Mouse (Mus musculus) frontal cortex, postnatal 14 days (tissue): ENCODE results near the gene Elmo1.

ENCODE experiments used
- DNase-seq, 2 experiments: peaks; one replicate each; pipeline ENCODE4 v3.0.0; 2022; ENCODE audit warnings: low spot score in 2 of 2

The Elmo1 gene

DNA sequence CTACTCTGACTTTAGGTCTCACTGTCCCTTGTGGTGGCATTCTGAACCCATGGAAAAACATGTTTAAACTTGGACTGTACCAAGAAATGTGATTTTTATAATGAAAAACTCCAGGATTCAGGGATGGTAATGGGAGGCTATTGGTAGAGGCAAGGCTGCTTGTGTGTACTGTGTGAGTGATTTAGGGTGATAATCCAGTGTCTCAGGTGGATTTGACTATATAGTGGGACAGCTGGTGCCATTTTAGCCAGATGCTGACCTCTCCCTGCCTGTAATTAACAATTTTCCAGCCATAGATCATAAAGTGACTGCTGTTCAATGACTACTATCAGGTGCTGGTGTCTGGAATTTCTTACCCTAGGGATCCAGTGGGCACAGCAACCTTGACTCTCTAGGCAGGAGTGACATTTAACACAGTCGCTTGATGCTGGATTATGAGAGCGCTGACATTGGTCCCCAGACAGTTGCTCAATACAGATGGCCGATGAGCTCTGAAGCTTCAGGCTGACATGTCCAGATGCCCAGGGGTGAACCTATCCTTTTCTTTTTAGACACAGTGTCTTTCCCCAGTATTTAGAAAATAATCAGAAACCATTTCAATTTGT is 228.3 kb downstream of the Elmo1 start:
- DNase-seq = no peak

DNA sequence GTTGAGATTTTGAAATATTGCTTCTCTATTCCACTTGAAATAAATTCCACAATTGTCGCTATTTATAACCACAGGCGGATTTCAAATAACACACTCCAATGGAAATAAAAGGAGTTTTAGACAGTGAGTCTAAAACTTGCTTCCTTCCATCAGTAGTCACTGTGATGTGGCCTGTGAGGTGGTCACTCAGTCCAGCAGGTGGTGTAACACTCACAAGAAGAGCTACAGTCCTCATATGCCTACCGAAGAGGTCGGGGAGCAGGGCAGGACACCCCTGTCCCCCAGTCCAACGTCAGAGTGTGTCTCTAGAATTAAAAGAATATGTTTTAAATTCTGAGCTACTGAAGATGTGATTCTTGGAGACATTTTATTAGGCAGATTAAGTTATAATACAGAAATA is 229.8 kb downstream of the Elmo1 start:
- DNase-seq = no peak

DNA sequence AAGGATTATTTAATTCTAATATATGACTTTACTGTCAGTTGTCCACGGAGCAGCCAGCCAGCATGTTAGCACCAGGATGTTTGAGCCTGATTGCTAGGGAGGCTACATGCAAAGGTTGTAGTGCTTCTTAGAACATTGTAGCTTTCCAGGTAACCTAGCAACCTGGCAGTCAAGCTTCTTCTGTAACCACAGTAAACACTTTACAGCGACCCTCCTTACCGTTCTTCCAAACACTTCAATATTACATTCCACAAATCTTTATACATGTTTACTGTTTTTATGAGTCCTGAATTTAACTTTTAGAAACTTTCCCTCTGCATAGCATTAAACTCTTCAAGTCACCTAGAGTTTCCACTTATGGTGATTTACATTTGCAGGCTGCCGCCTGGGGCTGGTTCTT is 233.1 kb downstream of the Elmo1 start:
- no peak for DNase-seq

DNA sequence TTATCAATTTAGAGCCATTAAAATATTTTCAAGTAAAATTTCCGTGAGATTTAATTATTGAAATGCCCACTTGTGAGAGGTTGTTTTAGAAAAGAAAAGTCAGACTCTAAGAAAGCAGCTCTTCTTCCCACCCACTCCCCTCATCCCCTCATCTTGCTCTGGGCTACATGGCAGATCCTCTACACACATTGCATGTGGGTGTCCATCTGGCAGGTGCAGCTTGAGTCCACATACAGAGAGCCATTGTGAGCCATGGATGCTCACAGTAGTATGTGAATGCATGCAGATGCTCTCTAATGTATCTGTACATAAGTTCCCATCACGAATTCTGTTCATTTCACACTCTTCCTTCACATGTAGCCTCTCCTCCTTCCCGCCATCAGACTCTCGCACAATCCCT is 236.7 kb downstream of the Elmo1 start:
- DNase-seq = no peak

DNA sequence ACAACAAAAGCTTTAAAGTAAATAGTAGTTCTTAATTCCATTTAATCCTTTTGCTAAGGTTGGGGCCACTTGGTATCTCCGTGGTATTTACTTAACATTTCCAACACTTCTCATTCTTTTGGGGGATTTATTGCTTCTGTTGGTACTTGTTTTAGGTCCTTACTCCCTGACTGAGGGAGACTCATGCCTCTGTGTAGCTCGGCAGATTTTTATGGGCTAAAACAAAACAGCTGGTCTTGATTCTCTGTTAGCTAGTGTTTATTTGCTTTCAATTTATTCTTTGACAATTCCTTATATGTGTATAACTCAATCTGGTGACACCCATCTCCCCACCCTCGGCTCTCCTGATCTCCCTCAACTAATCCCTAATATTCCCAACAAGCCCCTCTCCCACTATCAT is 237.6 kb downstream of the Elmo1 start:
- no peak for DNase-seq

DNA sequence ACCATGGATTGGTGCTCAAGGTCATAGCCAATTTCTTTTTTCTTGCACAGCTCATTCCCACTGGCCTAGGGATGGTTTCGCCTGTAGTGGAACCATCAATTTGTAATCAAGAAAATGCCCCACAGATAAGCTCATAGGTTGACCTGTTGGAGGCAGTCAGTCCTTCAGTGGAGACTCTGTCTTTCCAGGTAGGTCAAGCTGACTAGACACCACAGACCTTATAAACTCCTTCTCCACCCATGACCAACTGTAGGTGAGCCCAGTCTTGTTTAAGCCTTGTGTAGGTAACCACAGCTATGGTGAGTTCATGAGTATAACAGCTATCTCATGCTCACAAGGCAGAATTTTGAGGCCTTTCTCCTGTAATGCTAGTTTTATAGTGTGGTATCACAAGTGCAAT is 238.3 kb downstream of the Elmo1 start:
- no peak for DNase-seq

DNA sequence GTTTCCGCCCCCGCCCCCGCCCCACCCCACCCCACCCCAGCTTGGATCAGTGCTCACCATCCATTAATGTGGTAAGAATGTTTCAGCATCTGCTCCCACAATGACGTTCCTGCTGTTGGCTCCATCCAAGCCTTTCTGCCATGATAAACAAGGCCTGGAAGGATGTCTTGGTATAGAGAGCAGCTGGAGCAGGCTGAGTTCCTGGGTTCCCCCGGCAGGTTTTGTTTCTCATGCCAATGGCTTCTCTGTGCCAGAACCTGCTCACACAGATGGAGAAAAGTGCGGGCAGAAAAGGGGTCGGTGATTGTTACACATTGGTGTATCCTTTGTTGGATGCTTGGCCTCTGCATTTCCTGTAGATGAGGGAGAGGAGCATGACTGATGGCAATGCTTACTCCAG is 240.6 kb downstream of the Elmo1 start:
- DNase-seq = no peak

DNA sequence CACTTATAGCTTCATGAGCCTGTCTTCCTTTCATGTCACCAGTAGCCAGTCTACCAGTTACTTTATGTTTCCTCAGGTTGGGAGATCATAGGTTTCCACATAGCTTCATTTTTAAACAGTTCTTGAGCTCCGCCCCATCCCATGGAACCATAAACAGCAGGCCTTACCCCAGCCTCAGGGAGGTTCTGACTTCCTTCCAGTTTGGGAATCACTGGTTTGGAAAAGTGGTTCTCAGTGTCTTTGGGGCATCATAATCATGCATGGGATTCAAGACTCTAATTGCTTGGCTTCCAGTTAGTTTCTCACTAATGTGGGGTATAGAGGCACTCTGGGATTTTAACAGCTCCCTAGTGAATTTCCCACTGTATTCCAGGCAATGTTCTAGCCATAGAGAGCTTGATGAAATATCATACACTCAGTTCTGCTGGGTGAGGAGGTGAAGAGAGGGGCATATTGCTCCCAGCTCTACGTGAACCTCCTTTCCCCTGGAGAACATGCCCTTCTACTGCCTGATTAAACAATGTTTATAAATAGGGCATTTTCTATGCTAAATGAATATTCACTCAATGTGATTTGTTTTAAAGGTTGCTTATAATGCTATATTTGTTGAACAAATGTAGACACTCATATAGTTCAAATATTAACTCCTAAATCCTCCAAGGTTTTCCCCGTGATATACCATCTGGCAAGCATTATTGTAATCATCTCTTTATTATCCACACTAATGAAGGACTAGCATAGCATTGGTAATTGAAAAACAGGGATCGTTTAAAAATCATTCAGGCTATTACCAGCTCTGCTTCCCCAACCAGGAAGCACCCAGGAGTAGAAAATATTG is 244.9 kb downstream of the Elmo1 start:
- no peak for DNase-seq

DNA sequence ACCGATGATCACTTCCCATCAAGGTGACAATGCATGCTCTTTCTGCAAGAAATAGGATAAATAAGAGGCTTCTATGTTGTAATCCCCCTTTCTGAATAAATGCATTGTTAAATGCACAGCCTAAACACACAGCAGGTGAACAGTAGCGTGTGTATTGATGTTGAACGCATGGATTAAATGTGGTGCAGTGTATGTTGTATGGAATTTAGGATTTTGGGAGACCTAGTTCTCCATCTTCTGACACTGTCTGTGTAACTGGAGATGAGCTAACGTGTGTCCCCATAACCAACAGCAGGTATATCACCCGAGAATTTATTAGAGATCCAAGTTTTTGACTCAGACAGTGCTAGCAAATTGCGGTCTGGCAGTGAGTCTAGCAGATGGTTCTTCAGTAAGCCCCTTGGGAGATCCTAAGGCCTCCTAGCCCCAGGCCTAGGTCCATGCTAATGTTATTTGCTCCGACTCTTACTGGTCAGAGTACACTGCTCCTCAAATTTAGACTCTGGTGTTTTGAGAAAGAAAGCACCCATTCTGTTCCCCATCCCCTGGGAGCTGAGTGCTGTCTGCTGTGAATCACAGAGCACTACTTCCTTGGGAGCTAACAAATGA is 245.6 kb downstream of the Elmo1 start:
- no peak for DNase-seq

DNA sequence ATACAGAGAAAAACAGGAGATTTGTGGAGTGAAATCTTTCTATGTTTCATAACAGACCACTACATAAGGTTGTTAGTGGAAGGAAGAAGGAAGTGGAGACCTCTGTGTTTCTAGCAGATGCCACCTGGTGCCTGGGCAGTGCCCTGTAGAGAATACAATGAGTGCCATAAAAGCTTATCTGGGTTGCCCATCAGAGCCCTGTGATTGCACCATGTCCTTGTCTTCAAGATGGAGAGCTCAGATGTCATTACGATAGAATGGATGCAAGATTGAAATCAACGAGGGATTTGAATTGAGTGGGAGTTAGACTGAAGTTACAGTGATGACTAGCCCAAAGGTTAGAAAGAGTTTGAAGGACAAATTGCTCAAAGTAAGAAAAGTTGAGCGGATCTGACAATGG is 252.5 kb downstream of the Elmo1 start:
- no peak for DNase-seq

DNA sequence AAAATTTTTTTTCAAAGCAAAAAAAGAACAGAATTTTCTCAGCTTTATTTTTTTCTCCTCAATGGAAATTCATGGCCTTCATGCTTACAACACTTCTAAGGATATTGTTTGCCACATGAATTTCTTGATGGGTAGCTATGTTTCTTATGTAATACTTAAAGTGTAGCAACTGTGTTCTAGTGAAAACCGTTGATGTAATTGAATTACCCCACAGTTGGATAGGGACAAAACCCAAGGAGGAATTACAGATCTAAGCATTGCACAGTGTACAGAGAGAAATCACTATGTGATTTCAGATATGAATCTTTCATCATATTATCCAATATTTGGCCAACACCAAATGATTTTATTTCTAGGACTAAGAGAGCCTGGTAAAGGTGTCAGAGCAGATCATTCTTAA is 259.4 kb downstream of the Elmo1 start:
- DNase-seq = no peak

DNA sequence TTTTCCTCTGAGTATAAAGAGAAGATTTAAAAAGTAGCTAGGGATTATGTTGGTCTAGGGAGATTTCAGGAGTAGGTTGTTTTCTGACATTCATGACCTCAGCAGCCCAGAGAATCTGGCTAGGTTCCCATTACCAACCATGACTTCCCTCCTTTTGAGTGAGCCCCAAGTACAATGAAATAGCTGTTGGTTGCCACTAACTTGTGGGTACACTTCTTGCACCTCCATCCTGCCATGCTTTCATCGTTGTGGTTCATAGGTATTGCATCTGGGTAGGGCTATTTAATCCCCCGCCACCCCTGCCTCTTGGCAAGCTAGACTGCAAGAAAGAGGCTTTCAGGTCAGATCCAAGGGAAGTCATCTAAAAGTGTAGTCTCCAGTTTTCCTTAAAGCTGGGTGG is 262.2 kb downstream of the Elmo1 start:
- DNase-seq = no peak

DNA sequence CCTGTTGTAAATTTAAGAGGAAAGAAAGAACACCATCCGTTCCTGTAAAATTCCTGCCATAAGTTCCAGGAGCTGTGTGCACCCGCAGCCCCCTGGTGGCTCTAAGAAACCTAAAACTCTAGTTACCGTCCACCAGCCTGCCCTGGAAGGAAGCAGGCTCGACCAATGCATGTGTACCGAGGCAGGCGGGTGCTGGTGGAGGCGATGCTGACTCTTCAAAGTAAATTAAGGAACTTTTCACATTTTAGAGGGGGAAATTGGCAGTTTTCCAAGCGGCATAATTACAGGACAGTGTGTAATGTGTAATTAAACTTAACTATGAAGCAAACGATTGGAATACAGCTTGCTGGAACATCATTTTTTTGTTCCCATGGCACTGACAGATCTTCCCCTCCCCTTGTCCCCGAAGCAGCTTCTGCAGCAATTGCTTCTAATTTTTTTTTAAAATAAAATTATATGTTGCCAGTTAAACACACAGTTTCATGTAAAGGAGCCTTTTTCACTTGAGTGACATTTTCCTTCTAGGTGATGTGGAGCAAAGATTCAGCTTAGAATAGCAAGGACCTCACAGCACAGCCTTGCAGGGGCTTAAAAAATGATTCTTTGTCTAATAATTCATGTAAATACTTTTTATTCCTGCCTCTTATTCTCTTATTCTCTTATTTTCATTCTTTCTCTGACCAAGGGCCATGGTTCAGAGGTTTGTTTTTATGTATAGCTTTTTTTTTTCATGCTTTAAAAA is 263.6 kb downstream of the Elmo1 start:
- DNase-seq = peak; percentile 21 to 23

DNA sequence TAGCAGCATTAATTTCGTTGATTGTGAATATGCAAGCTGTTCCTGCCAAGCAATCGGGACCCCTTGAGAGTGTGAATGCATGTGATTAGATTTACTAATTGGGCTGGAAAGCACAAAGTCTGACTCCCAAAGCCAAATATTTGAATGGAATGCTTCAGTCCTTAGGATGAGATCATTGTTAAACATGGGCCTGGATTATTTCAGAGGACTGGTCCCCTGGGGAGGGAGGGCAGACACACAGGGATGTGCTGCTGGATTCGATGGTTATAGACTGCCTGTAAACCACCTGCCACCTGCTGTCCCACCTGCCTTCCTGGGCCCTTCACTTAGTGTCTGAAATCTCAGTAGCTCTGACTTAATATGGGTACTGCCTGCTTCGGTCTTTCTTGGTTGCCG is 264.2 kb downstream of the Elmo1 start:
- no peak for DNase-seq

DNA sequence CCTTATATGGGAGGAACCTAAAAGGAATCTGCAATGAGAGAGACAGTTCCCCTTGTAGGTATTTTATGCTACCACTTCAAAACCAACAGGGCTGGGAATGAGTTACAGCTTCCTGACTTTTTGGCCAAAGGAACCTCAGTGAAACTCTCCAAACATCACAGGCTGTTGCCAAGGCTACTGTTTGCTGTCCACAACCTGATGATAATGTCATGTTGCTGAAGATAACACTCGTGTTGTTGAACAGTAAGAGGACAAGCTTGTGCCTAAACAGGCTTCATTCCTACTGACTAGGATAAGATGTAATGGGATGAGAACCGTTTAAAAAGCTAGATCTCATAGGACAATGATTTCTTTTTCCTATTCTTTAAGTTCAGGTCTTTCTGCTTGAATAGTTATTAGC is 272.1 kb downstream of the Elmo1 start:
- no peak for DNase-seq

DNA sequence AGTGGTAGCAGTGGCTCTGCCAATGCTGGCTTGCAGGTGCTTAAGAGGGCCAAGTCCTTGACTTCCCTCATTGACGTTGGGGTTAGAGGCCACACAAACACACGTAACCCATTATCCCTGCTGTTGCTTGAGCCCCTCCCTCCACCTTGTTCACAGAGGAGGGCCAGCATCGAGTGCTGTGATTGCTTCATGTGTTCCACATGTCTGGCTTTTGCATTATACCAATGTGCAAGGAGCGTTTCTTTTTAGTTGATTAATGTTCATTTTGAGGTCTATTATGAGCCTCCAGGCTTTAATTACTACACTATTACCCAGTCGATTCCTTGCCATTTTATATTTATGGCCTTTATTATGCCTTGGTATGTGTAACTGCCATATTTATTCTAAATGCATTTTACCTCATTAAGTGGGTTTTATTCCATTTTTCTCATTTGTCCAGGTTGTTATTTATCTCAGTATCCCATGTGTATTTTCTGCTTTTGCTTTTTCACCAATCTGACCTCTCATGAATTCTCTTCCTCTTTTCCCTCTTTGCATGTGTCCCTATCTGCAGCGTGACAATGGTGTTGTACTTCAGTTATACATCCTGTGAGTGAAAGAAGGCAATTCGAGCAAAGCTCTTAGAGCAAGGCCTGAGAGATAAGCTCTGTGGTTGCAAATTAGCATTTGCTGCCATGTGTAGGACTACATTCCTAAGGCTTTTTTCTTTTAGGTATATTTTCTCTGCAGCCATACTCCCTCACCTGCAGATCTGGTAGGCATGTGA is 275.6 kb downstream of the Elmo1 start:
- no peak for DNase-seq

DNA sequence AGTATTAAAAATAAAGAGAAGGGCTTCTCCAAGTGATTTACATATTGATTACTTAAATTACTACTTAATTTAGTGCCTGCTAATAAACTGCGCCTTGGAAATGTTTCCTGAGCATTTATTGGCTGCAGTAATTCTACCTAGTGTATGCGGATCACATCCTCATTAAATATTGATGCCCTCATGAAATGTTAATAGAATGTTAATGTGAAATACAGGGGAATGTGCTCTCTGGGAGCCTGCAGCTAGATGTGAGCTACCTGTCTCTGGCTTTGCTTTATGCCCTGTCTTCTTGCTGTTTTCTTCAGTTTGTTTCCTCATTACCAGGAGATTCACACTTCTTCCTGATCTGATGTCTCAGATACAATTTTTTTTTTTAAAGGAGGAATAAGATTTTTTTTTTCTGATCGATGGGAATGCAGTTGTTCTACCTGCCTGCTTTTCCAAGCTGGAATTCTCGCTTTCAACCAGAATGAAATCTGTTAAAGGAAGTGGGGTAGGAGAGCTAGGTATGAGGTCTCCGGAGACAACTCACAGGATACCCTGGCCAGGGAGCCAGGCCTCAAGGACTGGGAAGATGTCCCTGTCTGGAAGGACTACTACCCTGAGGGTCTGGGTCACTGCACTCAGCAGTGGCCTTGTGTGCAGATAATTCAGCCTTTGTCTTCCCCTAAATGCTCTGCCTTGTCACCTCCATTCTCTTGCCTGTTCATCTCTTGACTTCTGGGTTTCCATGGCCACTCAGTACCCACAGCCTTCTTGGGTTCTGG is 279.8 kb downstream of the Elmo1 start:
- no peak for DNase-seq

DNA sequence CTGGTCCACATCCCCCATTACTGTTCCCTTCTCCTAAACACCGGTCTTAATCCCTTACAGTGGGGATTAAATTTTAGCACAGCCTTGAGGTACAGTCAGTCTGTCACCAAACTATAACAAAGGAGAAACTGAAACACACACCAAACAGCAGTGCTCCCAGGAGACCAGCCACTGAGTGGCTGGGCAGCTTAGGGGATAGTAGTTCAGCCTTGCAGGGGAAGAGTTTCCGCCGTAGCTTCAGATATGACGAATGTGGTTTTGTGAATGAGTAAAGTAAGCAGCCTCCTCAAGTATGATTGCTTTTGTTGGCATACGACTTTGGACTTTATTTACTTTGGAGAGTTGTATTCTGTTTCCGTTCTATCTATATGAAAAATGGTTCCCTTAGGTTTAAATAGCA is 281.1 kb downstream of the Elmo1 start:
- DNase-seq = no peak

DNA sequence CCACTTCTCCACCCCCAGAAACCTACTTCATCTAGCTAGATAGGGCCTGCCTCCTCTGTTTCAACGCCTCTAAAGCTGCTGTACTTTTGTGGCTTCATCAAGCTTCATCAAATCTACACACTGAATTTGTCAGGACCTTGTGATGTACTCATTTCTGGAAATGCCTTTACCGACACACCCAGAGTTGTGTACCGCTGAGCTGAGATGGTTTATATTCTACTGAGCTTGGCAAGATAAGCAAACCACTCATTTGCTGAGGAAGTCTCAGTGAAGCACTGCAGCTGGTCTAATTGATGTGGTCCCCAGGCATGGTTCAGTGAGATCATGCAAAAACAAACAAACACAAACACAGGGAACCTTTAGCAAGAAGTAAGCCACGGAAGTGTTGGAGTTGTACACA is 281.9 kb downstream of the Elmo1 start:
- DNase-seq = no peak

DNA sequence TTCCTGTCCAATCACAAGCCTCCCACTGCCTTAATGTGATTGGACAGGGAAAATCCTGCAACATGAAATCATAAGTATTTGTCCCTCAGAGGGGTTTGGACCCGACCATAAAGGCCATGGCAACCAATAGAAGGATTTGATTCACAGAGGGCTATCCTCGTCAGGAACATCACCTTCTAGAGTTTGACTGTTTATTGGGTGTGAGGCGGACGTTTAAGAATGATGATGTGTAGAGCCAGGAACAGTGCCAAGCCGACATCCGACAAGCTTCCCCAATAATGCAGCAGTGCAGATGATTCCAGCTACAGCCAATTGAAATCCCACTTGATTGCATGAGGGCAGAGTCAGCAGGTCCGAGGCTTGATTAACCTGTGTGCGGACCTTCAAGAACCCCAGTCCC is 288.5 kb downstream of the Elmo1 start:
- DNase-seq = no peak

DNA sequence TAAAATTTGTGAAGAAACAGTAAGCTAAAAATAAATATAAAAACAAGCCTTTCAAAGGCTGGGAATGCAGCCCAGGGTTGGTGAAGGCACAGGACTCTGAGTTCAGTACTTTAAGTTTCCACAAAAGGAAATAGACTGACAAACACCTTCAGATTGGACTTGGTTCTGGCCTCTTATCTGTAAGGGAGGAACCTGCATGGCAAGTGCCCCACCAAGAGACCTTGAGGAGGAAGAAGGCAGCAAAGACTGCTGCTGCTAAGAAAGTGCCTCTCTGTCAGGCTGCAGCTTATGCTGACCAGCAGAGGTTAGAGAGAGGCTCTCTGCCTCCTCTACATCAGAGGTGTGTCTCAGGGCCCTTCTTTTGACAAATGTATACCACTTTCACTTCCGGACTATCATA is 293.5 kb downstream of the Elmo1 start:
- DNase-seq = no peak
